Mouse (Mus musculus): Measurements from ENCODE around the gene Mrps9.

Gene Mrps9

GRCm38 (mm10) chr1:42906696-42907095, 55.7 kb downstream of the Mrps9 start:
- DNase-seq (ENCODE audit: low spot score) = peak; percentile 17

GRCm38 (mm10) chr1:42907153-42907552, 56.1 kb downstream of the Mrps9 start:
- no peak for DNase-seq (ENCODE audit: low spot score)

GRCm38 (mm10) chr1:42915062-42915461, 64.0 kb downstream of the Mrps9 start:
- peak; percentile 39 for DNase-seq (ENCODE audit: low spot score)

DNA sequence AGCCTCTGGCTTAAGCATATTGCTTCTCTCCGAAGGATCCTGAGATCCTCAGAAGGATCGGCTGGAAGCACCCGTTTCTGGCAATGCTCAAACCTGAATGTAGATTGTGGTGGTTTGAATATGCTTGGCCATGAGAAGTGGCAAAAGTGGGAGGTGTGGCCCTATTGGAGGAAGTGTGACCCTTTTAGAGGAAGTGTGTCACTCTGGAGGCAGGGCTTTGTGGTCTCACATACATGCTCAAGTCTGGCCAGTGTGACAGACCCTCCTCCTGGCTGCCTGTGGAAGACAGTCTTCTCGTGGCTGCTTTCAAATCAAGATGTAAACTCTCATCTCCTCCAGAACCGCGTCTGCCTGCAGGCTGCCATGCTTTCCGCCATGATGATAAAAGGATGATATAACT, 65.7 kb downstream of the Mrps9 start:
- no peak for DNase-seq (ENCODE audit: low spot score)

DNA sequence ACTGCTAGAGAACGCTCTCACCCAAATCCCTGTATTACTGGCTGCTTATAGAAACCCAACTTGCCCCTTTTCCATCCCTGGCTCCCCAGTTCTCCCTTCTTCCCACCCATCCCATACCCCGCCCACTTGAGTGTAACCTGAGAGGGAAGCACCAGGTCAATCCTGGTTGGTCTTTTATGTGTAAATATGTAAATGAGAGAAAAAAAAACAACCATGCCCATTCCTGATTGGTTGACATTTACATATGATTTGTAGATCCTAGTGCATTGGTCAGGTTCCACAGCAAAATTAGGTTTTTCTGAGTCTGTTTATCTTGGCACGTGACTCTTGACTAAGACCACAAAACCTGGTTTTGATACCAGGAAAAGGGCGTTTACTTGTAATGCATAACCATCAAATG, 66.9 kb downstream of the Mrps9 start:
- DNase-seq (ENCODE audit: low spot score) = no peak

DNA sequence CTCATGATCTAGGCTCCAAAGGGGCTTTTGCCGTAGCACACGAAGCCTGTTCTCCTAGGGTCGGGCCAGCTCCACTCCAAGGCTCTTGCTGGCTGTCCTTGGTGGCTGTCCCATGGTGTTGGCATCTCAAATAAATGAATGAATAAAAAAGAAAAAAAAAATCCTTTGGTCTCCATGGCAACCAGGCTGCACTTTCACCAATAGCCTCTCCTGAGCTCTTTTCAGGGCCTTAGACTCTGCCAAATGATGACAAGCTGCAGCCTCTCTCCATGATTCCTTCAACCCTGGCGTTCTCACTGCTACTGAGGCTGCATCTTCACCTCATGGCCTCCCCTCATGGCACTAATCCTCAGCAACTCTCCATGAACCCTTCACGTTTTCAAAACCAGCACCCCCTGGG, 72.9 kb downstream of the Mrps9 start:
- DNase-seq (ENCODE audit: low spot score) = no peak

DNA sequence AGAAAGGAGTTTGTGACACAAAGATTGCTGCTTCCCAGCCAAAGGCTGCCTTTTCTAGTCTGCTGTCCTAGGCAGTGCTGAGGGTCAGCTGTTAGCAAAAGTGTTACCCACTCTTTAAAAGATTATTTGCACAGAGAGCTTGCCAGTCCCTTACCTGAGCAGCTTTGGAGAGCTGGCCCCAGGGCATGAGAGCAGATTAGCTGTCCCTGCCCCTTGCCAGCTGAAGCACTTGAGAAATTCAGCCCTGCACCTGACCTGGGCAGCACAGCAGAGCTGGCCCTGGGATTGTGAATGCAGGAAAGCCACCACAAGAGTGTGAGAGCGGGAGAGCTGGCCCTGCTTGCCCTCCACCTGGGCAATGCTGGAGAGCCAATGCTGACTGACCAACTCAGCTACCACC, 82.6 kb downstream of the Mrps9 start:
- no peak for DNase-seq (ENCODE audit: low spot score)

GRCm38 (mm10) chr1:42948486-42948885, 97.5 kb downstream of the Mrps9 start:
- DNase-seq (ENCODE audit: low spot score) = no peak

GRCm38 (mm10) chr1:42952734-42953481, 101.9 kb downstream of the Mrps9 start, which contains the start of gene Gpr45:
Gene Gpr45 (plus strand): TSS chr1:42952872.
- no peak for DNase-seq (ENCODE audit: low spot score)

DNA sequence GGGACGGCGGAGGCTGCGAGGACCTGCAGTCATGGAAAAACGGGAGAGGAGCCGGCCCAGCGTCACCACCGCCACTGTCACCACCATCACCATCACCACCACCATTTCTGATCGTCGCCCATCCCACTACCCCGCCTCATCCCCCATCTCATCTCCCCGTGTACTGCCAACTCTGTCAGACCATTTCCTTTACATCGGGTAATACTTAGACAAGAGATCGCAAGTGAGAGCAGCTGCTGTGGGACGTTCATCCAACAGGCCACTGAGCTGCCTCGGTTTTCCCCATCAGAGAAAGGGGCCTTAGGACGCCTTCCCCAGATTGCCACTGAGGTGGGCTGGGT, 102.4 kb downstream of the Mrps9 start:
- DNase-seq (ENCODE audit: low spot score) = no peak

Measured in layer of hippocampus, adult 9-10 months (tissue).